Mouse (Mus musculus) adrenal gland, adult 18-20 months (tissue): ENCODE measurements around the gene Triobp. TPM values are rescaled to one million over a fixed set of nuclear protein-coding genes. Genes with fewer than 3 reads are reported as not detected.
A peak's percentile ranks its signal among the peaks of the same experiment; 100 is the strongest.

ENCODE experiments used
- DNase-seq, 2 experiments: peaks; one replicate each; pipeline ENCODE4 v3.0.0; 2021 to 2022; ENCODE audit warnings: low spot score in 2 of 2
- total RNA-seq, 2 experiments: library from RNA; stranded (reverse); gene quantifications; 1 replicate in 1 of 2; 2 replicates in 1 of 2; pipeline ENCODE4 v1.2.3; 2021

Gene Triobp
- total RNA-seq, 2 experiments from 2014 or later, result 97.1 to 105 TPM

DNA sequence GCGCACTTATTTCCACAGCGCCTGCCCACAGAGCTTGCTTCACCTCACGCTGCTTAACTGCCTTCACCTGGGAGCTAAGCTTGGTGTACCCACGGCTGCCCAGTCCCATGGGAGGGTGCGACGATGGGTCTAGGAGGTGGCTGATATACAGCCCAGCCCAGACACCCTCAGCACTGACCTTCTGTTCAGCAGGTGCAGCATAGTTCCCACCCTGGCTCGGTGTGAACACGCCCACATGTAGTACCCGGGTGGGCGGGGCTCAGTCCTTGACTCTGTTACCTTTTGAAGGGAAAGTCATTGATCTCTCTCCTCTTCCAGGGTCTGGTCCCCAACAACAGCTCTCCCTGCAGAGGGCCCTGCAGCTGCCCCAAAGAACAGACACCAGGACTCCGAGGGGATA lies 12.0 kb downstream of the Triobp start:
- DNase-seq, result no peak

DNA sequence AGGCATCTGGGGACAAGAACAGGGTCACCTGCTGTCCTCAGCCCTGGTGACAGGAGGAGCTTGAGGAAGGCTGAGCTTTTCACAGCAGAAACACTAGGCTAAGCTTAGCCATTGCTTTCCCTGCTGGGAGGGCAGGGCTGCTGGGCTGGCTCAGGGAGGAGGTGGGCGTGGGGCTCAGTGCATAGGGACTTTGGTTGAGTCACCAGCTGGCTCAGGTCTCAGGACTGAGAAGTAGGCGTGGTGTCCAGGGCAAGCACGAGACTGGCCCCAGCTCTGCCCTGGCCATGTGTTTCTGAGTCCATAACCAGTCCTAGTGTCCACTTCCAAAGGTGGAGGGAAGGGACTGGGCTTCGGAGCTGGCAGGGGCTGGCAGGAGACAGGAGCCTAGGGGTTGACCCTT lies 12.6 kb downstream of the Triobp start:
- DNase-seq, result peak in 1 of 2 experiments; percentile 49

DNA sequence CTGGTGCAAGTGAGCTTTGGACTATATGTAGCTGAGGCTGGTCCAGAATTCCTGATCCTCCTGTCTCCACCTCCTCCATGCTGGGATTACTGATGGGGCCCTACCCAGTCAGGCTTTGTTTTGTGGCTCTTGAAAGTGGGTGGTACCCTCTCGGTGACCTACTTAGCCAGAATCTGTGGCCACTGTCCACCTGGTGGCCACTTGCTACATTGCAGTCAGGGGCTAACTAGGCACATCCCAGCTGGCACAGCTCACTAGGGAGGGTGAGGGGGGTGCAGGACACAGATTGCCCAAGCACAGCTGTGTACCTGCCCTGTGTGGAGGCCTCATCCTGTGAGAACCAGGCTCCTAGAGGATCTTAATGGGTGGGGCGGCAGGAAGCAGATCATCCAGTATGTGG lies 15.4 kb downstream of the Triobp start:
- peak; percentile 68 to 73 for DNase-seq

DNA sequence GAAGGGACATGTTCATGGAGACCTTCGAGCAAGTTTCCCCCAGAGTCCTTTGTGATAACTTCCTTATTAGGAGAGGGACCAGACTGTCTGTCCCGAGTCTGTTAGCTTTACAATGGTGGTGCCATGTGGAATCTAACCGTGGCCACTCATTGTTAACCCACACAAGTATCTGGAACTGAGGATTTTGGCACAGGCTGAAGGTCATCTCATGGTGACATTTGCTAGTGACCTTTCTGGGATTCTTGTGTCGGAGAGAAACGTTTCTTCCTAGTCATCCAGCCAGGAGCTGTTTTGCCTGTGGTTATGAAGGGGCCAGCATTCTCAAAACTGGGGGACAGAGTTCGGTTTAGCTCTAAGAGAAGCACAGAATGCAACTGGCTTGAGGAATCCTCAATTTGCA lies 24.1 kb downstream of the Triobp start:
- no peak for DNase-seq

DNA sequence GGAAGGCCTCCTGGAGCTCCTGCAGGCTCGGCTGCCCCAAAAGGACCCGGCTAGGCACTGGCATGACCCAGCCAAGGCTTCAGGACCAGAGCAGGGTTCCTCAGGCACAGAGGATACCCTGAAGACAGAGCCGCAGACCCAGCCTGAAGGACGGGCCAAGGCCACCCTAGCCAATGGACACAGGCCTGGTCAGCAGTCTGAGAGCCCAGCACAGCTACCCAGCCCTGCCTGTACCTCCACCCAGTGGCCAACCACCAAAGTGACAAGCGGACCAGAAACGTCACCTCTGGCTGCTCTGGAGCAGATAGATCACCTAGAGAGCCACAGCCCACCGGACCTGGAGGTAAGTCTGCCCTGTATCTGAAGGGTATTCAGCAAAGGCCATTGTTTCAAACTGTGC lies 26.4 kb downstream of the Triobp start:
- peak in 1 of 2 experiments; percentile 46 for DNase-seq

DNA sequence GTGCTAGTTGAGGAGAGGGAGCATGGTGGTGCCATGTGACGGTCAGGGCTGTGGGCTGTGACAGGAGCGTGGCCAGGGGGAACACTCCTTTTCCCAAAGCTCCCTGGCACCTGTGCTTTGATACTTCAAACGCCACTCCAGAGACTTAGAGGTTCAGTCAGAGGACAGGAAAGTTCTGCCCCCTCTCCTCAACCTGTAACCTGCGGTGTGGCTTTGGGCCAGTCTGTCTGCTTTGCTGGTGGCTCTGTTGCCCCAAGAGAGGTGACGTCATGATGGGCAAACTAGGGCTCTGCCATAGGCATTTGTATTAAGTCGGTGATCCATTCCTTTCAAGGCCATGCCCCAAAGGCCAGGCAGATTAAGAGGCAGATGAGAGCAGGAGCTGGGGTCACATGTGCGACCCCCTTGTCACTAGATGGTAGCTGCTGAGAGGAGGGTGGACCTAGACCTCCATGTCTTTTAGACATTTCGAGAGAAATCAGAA lies 30.2 kb downstream of the Triobp start:
- no peak for DNase-seq

DNA sequence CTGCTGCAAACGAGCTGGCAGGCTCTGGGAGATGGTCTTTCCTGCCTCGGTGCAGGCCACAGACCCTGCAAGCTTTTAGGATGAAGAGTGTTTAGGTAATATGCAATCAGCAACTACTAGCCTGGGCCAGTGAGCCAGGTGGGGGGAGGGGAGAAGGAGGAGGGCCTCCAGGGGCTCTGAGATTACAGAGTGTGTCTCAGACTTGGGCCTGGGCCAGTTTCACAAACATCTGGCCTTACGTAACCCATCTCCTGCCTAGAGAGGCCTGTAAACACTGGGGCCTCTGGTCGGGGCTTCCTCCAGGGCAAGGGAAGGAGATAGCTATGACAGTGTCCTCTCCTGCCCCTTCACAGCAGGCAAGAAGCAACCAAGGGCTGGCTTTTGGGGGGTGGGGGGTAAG lies 31.4 kb downstream of the Triobp start:
- DNase-seq, result peak in 1 of 2 experiments; percentile 62

DNA sequence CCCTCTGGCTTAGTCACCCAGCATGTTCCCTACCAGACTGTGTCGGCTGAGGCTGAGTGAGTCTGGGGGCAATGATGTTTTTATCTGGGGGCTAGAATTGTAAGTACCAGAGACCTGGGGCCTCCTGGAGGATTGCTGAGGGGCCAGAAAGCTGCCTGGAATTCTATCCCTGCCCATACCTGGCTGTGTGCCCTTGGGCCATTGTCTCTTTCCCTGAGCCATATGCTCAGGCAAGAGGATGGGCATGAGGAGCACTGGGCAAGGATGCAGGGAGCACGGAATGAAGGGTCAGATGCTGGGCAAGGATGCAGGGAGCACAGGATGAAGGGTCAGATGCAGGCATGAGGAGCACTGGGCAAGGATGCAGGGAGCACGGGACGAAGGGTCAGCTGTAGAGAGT lies 32.6 kb downstream of the Triobp start:
- no peak for DNase-seq

DNA sequence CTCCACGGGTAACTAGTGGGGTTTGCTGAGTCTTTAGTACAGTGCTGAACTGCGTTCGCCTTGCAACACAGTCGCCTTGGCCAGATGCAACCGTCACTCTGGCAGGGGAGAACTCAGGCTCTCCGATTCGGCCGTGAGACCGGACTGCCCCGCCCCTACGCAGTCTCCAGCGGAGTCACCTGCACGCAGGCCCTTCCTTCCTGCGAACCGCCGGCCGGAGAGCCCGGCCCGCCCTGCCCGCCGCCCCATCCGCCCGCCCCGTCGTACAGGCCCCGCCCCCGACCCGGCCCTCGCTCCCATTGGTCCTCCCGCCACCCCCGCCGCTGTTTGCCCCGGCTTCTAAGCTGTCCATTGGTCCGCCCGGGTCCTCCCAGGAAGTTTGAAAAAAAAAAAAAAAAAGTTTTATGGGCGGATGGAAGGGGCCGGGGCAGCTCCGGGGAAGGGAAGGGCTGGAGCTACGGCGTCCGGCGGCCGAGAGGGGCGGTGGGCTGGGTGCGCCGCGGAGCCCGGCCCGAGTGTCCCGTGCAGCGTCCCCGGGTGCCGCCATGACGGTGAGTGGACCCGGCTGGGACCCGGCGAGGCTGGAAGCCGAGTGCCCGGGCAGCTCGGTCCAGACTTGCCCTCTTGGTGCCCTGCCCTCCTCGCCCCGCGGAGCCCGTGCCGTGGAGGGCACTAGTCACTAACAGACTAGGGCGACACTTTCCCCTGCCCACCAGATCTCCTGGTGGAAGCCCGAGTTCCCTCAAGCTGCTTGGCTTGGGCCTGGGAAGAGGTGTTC lies 35.3 kb downstream of the Triobp start:
- DNase-seq, result peak; percentile 81 to 85

DNA sequence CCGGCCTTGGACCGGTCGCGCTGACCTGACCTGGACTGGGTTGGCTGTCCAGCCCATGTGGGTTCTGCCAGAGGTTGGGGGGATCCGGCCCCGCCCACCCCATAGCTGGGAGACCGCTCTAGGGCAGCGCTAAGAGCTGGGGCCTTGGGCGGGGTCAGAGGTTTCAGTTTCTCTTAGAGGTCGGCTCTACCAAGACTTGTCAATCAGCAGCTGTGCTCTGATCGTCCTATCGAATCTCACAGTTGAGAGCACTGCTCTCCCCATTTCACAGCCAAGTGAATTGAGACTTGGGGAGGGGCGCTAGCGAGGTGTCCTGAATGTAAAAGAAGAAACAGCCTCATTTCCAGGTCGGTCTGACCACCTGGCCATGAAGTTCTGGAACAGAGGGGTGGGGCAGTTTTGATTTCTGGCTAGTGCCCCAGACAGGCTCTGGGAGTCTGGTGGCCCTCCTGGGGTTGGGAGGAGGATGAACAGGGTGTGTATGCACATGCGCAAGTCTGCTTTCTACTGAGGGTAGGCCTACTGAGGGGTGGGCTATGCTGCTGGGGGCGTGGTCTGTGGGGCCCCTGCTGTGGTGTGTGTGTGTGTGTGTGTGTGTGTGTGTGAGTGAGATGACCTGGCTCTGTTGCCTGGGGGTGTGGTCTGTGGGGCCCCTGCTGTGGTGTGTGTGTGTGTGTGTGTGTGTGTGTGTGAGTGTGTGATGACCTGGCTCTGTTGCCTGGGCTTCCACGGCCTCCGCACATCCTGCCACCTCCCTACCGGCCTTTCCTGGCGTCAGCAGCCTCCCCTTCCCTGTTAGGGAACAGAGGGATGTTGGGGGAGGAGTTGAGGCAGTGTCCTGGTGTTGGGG lies 36.1 kb downstream of the Triobp start:
- DNase-seq, result peak in 1 of 2 experiments; percentile 57

DNA sequence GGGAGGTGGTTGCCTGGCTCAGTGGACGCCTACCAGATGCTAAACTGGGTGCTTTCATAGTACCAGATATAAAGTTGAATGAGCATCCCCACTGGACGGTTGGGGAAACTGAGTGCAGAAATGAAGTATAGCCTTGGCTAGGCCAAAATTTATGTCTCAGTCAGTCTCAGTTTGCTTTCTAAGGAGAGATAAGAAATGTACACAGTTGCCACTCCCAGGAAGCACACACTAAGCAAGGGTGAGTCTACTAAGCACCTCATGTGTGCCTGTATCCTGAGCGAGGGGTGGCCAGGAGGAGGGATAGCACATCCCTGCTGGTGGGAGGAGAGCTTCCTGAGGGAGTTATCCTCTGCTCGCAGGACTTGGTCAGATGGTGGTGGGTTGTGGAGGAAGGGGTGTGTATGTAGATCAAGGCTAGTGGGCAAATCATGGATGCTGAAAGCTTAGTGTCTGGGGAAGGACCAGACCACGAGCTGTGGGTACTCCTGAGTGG lies 36.8 kb downstream of the Triobp start:
- DNase-seq, result no peak

DNA sequence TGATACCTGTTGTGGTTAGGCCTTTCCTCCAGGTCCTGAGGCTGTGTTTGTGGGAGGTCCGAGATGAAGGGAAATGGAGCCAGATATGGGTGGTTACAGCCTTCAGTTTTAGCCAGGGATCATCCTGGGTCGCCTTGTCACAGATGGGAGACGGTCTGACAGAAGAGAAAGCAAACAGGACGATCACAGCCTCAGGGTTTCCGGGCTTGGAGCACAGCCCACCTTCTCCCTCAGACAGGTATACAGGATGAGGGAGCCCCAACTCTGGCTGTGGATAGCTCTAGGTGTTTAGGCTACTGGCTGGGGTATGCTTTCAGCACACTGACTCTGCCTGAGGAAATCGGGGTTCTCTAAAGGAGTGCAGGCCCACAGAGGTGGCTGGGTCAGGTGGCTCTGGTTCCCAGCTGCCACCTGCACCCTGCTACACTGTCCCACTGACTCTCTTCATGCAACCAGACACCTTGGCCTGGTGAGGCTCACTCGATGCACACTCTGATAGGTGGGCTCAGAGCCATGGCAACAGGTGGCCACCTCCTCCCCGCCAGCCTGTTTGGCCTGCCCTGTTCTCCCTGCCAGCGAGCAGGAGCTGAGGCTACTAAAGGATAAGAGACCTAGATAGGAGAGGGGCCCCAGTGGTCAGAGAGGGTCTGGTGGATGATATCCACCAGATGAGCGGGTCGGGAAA lies 39.2 kb downstream of the Triobp start:
- no peak for DNase-seq

DNA sequence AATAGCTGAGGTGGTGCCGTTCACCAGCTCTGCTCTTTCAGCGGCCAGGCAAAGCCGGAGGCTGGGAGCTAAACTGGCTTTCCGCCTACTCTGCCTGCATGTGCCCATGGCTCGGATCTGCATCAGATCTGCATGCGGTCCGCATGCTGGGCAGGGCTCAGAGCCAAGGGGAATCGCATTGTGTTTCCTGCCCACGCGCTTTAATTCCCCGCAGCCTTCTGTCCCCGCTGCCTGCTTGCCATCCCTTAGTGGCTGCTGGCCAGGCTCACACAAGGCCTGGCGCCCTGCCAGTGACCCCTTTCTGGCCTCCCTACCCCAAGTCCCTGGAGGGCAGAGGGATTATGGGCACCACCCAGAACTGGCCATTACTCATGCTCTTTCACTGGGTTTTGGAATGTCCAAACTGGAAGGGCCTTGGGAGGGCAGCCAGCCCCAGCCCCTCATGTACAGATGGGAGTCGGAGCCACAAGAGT lies 41.0 kb downstream of the Triobp start:
- DNase-seq, result peak; percentile 85 to 88

DNA sequence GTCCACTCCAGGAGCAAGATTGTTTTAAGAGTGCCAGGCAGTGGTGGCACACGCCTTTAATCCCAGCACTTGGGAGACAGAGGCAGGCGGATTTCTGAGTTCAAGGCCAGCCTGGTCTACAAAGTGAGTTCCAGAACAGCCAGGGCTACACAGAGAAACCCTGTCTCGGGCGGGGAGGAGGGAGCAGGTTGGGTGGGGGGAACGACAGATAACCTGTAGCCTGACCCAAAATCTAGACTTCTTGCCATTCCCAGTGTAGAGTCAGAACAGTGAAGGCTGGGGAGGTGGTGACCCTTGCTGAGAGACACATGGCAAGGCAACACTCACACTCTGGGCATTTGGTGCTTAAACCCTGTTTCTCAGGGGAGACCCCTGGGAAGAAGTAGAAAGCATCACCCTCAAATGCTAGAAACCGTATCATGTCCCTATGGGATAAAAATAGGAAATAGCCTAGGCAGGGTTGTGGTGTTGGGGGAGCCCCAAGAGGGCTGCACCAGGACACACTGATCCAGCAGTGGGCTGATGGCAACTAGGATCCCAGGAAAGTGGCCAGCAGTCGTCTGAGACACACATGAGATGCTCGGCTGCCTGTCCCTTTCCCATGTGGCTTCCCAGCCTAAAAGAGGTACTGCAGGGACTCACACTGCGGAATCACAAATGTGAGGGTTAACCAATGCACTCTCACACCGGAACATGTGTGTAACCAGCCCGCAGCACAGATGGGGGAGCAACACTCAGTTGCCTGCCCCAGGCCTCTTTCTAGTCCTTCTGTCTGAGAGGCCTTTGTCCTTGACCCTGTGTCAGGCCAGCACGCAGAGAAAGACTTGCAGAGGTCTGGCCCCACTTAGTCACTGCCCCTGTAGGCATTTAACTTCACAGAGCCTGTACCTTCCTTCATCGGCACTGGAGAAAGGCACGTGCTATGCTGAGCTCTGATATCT lies 41.9 kb downstream of the Triobp start:
- DNase-seq, result no peak

DNA sequence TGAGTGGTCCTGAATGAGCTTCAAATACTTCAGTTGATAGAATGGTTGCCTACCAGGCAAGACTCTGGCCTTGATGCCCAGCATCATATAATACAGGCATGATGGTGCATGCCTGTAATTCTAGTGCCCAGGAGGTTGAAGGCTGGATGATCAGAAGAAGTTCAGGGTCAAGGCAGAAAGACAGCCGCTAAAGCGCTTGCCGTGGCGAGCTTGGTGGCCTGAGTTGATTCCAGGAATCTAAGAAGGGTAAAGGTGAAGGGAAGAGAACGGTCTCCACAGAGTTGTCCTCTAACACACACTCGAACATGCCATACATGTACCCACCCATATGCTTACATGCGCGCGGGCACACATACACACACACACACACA lies 42.6 kb downstream of the Triobp start:
- DNase-seq, result no peak

DNA sequence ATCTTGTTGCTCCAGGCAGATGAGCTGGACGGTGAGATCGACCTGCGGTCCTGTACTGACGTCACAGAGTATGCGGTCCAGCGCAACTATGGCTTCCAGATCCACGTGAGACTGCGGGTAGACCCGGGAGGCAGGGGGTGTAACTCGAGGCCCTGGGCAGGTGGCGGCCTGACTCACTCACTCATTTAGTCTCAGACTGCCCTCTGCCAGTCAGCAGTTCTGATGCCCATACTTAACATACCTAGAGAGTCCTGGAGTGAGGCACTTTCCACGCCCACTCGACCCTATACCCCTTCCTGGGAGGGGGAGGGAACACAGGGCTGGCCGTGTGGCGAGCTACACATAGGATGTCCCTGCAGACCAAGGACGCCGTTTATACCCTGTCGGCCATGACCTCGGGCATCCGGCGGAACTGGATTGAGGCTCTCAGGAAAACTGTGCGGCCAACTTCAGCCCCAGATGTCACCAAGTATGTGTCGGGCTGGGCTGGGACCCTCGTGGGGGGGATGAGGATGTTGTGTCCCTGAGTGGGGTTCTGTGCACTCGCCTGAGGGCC lies 43.5 kb downstream of the Triobp start:
- no peak for DNase-seq

DNA sequence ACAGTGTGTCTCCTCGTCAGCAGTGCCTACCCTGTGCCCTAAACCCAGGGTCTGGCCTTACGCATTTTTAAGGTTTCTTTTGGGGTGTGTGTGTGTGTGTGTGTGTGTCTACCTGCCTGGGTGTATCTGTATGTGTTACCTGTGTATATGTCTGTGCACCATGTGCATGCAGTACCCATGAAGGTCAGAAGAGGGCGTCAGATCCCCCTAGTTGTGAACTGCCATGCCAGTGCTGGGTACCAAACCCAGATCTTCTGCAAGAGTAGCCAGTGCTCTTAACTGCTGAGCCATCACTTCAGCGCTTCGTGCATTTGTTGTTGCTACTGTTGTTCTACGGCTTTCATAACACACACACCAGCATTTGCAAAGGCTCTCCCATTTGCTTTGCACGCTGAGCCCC lies 44.7 kb downstream of the Triobp start:
- DNase-seq, result no peak

DNA sequence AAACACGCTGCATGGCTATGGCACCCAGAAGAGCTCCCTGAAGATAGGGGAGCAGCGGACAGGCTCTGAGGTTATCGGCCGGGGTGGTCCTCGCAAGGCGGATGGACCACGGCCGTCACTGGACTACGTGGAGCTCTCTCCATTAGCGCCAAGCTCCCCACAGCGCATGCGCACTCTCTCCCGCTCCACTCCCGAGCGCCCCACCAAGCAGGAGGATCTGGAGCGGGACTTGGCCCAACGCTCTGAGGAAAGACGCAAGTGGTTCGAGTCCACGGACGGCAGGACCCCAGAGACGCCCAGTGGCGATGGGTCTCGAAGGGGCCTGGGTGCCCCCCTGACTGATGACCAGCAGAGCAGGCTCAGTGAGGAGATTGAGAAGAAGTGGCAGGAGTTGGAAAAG lies 45.4 kb downstream of the Triobp start:
- no peak for DNase-seq

DNA sequence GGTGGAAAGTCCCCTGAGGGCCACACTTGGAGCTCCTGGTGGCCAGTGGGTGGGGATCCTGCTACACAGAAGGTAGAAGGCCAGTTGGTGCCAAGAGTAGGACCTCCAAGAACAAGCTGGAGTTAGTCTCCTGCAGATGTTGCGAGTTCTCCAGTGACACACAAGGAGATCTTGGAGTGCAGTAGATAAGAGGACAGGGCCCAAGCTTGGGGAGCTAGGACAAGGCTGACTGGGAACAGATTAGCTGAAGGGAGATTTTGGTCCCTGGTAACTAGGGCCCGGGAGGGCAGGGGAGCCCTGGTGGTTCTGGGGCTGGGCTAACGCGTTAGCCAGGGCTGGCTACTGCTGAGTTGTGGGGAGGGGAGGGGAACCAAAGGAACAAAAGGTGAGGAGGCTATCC lies 48.4 kb downstream of the Triobp start:
- DNase-seq, result no peak

DNA sequence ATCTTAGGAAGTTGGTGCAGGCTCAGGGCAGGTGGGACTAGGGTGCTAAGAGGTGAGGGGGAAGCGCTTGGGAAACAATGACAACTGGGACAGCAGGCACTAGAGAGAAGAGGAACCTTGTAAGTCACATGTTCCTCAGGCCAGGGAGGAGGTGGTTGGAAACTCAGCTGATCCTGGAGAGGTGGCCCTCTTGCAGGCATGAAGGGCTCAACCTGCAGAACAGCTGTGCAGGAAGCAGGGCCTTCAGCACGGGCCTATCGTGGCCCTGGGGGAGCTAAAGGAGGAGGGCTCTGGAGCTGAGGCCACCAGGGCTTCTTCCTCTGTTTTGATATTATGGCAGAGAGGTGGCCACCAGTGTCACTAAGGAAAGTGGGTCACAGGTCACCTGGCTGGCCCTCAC lies 49.1 kb downstream of the Triobp start:
- DNase-seq, result no peak
